Mouse (Mus musculus) kidney, postnatal 10 days (tissue): ENCODE results near the gene Zcchc14.

ENCODE experiments used
- DNase-seq: peaks from one replicate; pipeline ENCODE4 v3.0.0; 2021; ENCODE audit warnings: mixed read lengths

The Zcchc14 gene

GRCm38 (mm10) chr8:121580465-121580864 is 72.2 kb downstream of the Zcchc14 start:
- DNase-seq: no peak

- peak; percentile 98 for DNase-seq
These were observed 73.8 kb downstream of the Zcchc14 start, which contains the start of gene Fbxo31 for GRCm38 (mm10) chr8:121578676-121579451. Gene Fbxo31 (minus strand): TSS chr8:121578806.

- DNase-seq: peak; percentile 42
These were observed 74.7 kb downstream of the Zcchc14 start for GRCm38 (mm10) chr8:121577751-121578675.

GRCm38 (mm10) chr8:121575661-121576060 is 77.0 kb downstream of the Zcchc14 start:
- DNase-seq: no peak

- peak; percentile 74 for DNase-seq
These were observed 79.4 kb downstream of the Zcchc14 start for GRCm38 (mm10) chr8:121573275-121573674.

GRCm38 (mm10) chr8:121572121-121572520 is 80.6 kb downstream of the Zcchc14 start:
- no peak for DNase-seq

DNA sequence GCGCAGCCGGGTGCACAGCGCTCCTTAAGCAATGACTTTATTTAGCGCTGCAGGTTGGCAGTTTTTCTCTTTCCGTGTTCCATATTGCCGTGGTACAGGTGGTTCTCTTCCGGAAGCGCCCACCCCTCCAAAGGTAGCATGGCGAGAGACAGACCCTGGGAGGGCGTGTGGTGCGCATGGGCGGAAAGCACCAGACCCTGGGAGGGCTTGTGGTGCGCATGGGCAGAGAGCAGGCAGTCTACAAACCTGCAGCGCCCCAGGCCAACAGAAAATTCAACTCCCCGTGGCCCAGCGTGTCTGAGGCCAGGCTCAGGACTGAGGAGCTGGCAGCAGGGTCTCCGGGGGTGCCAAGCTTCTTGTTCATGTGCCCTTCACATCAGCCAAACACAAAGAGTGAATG is 81.9 kb downstream of the Zcchc14 start:
- DNase-seq: no peak

GRCm38 (mm10) chr8:121570335-121570734 is 82.4 kb downstream of the Zcchc14 start:
- DNase-seq: no peak

GRCm38 (mm10) chr8:121568321-121568720 is 84.4 kb downstream of the Zcchc14 start:
- DNase-seq: no peak

GRCm38 (mm10) chr8:121563701-121564100 is 89.0 kb downstream of the Zcchc14 start:
- DNase-seq: no peak

DNA sequence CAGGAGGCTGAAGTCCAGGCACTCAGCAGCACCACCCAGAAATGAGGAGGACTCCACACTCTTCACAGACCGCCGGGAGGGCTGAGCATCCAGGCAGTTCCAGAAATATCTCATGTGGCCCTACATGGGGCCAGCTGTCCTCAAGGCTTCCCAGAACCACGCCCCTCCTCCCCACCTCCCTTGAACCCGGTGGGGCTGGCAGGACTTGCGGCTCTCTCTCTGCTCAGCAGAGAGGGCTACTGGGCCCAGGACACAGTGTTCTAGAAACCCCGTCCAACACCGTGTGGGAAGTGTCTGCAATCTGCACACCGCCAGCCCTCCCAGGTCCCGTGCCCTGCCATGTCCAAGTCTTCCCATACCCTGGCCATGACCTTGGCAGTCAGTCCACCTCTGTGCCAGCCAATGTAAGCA is 89.8 kb downstream of the Zcchc14 start:
- no peak for DNase-seq

DNA sequence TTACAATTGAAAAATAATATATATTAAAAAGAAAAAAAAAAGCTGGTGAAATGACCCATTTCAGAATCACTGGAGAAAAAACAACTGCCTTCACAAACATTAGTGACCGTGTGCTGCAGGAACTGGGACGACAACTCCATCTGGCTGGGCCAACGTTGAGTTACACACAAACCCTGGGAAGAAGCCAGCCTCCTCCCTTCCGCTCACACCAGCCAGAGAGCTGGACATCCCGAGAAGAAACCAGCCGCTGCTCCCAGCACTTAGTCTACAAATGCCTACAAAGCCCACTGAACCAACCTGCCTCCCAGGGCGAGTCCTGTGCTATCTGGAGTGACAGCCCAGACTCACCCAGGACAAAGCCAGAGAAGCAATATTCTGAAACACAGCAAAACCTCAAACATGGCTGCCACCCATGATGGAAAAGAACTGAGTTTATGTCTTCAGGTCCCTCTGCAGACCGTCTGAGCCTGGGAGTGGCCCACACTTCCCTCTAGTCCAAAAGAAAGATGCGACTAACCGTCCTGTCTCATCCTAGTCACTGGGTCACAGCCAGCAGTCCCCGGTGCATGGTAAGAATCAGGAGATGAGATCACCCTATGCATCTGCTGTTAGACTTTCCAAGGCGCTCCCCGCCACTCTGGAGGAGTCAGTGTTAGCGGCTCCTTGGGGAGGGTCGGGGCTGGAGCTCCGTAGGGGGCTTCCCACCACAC is 90.9 kb downstream of the Zcchc14 start:
- DNase-seq: peak; percentile 63

DNA sequence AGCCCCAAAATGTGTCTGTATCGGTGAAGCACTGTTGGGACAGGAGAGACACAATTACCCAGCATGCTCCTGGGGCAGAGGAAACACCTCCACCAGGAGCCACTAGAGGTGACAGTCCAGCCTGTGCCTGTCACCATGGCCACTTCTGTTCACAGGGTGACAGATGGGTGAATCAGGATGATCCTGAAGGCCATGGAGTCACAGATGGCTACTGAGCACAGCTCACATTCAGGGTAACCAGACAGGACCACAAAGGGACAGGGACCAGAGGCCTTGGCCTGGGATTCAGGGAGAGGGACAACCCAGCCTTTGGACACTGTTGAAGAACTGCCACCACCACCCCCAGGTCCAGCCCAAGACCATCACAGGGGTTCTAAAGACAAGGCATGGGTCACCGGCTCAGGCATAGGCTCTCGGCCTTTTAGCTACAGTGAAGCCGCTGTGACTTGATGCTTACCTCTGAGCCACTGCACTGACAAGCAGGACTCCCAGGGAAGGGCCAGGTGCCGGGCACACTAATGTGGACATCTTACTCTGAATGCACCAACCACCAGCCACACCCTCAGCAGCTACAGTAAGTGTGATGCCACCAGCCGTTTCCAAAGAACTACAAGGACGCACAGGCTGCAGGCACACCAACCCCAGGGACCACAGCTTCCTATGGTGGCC is 92.1 kb downstream of the Zcchc14 start:
- no peak for DNase-seq

- DNase-seq: no peak
These were observed 92.9 kb downstream of the Zcchc14 start for GRCm38 (mm10) chr8:121559801-121560200.

DNA sequence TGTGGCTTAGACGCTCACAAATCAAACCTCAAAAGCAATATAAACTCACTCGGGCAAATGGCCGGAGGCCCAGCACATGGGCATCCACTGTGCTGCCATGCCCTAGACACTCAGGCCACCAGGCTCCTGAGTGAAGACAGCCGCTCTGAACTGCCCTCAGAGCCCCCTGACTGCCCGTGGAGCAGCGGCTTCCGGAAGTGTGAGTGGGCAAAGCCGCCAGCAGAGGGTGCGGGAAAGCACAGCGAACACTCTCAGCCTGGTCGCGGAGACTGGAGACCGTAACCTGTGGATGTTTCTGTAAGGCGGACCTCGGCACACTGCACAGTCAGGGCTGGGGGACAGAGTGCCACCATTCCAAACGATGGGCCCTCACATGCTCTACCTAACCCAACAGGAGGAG is 94.2 kb downstream of the Zcchc14 start:
- DNase-seq: no peak

DNA sequence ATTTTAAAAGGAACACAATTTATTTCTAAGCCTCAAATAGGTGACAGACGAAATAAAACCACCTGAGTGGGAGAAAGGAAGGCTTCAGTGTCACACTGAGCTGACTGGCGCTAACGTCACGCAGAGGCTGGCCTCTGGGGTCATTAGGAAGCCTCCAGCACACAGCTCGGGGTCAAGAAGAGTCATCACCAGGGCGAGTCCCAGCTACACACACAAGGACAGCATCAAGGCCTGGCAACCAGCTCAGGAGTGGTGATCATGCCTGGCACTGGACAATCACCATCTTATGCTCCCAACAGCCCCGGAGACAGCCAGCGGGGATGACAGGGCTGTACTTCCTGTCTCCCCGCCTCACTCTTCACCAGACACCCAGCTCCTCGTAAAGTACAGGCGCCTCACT is 95.0 kb downstream of the Zcchc14 start:
- no peak for DNase-seq

GRCm38 (mm10) chr8:121553831-121554475 is 98.7 kb downstream of the Zcchc14 start:
- no peak for DNase-seq

DNA sequence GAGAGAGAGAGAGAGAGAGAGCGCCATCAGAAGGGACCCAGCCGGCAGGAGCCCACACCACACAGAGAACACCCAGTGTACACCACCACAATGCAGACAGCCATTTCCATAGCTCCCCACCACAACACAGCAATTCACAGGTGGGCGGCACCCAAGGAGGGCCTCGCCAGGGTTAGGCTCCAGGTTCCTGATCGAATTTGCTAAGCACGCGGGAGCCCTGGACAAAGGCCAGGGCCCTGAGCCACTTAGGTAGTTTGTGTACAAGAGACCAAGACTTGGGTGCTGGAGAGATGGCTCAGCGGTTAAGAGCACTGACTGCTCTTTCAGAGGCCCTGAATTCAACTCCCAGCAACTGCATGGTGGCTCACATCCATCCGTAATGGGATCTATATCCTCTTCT is 100.2 kb downstream of the Zcchc14 start:
- no peak for DNase-seq

- no peak for DNase-seq
These were observed 101.4 kb downstream of the Zcchc14 start for GRCm38 (mm10) chr8:121551065-121551985.

DNA sequence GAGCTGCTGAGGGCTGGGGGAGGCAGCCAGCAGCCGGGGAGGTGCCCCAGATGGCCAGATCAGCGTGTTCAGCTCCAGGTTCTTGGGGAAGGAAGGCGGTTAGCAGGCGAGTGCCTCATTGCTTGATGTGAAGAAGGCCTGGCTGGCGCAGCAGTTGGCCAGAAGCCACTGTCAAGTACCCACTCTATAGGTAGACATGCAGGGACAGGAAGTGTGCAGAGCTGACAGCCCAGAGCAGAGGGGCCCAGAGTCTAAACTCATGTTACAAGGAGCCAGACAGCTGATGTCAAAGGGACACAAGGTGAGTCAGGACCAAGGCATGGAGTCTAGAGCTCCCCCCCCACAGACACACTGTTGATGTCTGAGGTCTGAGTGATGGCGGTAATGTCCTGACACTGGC is 102.6 kb downstream of the Zcchc14 start:
- DNase-seq: no peak
